ENCODE assay signal across 15 mouse cellular contexts in genomic region chr13:93539311-93539710, GRCm38 (mm10).
"Had no signal": no experiment of that assay in that cellular context is flagged by ENCODE, and none has a peak within 500 bp of the region (broad histone marks: within the 10 kb centered on the region; RNA-seq: fewer than 3 reads in every experiment).

No protein-coding gene starts in this region.

- H3K4me2 ChIP-seq: liver, embryonic 13.5 days; lung, embryonic 15.5 days; midbrain, embryonic 15.5 days; neural tube, embryonic 13.5 days; stomach, embryonic 15.5 days had no signal

- H3K9me3 ChIP-seq: limb, embryonic 10.5 days; liver, embryonic 13.5 days; lung, embryonic 15.5 days; midbrain, embryonic 10.5 days; midbrain, embryonic 15.5 days; neural tube, embryonic 13.5 days; stomach, embryonic 15.5 days had no signal

- DNase-seq: kidney, postnatal 10 days; kidney, postnatal 4 days; liver, embryonic 13.5 days; liver, postnatal 0 days; lung, postnatal 36 days; right cerebral cortex, postnatal 14 days; thymus, adult 2 months; thymus, postnatal 25 days had no signal

- H3K4me1 ChIP-seq: limb, embryonic 10.5 days; liver, embryonic 13.5 days; lung, embryonic 15.5 days; midbrain, embryonic 10.5 days; midbrain, embryonic 15.5 days; neural tube, embryonic 13.5 days; stomach, embryonic 15.5 days had no signal

- H3K36me3 ChIP-seq: limb, embryonic 10.5 days; liver, embryonic 13.5 days; lung, embryonic 15.5 days; midbrain, embryonic 10.5 days; midbrain, embryonic 15.5 days; neural tube, embryonic 13.5 days; stomach, embryonic 15.5 days had no signal

- ATAC-seq: liver, postnatal 0 days; midbrain, embryonic 15.5 days had no signal

- H3K27ac ChIP-seq: layer of hippocampus, adult 2 months; limb, embryonic 10.5 days; liver, embryonic 13.5 days; lung, embryonic 15.5 days; midbrain, embryonic 10.5 days; midbrain, embryonic 15.5 days; neural tube, embryonic 13.5 days; stomach, embryonic 15.5 days had no signal

- H3K4me3 ChIP-seq: layer of hippocampus, adult 2 months; limb, embryonic 10.5 days; liver, embryonic 13.5 days; lung, embryonic 15.5 days; midbrain, embryonic 10.5 days; midbrain, embryonic 15.5 days; neural tube, embryonic 13.5 days; stomach, embryonic 15.5 days had no signal

- H3K27me3 ChIP-seq: liver, embryonic 13.5 days; lung, embryonic 15.5 days; midbrain, embryonic 15.5 days; neural tube, embryonic 13.5 days; stomach, embryonic 15.5 days had no signal

- H3K9ac ChIP-seq: liver, embryonic 13.5 days; liver, postnatal 0 days; lung, embryonic 15.5 days; midbrain, embryonic 15.5 days; neural tube, embryonic 13.5 days; stomach, embryonic 15.5 days had no signal
